Mouse (Mus musculus) CH12.LX (cell line): Measurements from ENCODE around the gene Dmkn. TPM values are rescaled to one million over a fixed set of nuclear protein-coding genes. Genes with fewer than 3 reads are reported as not detected.
A peak's percentile ranks its signal among the peaks of the same experiment; 100 is the strongest.

Experiments used
- DNase-seq: peaks from one replicate; pipeline ENCODE4 v3.0.0-alpha.2; 2013; ENCODE audit errors: extremely low read depth
- H3K27ac ChIP-seq: 2 replicates; pipeline ENCODE4 v1.5.1; 2012; ENCODE audit warnings: low read depth, mild to moderate bottlenecking, control low read depth, moderate library complexity; ENCODE audit not compliant: insufficient read depth
- H3K27me3 ChIP-seq: replicated peaks from 2 replicates; pipeline ENCODE3; 2012; ENCODE audit warnings: inconsistent platforms
- H3K36me3 ChIP-seq, 2 experiments: replicated peaks in 1 of 2; 2 replicates each; pipeline versions ENCODE3 to v1.6.1; 2012; ENCODE audit warnings: inconsistent platforms in 1 of 2, low read length in 1 of 2, mild to moderate bottlenecking in 1 of 2, mixed read lengths in 1 of 2, moderate library complexity in 1 of 2; ENCODE audit not compliant: control insufficient read depth in 1 of 2, insufficient read depth in 1 of 2
- H3K4me1 ChIP-seq, 2 experiments: 2 replicates each; pipeline ENCODE4 v1.6.1; 2012; ENCODE audit warnings: inconsistent platforms in 1 of 2, moderate library complexity in 1 of 2; ENCODE audit not compliant: insufficient read depth in 2 of 2, control insufficient read depth in 1 of 2
- H3K4me2 ChIP-seq: 2 replicates; pipeline ENCODE4 v1.6.1; 2012; ENCODE audit warnings: low read depth, mild to moderate bottlenecking, control low read depth; ENCODE audit not compliant: poor library complexity, insufficient read depth, severe bottlenecking
- H3K4me3 ChIP-seq, 3 experiments: fragments of 150-350 bp in 1 of 3; sonication (generic) in 1 of 3; replicated peaks in 1 of 3; 2 replicates each; pipeline versions ENCODE3 to v1.5.1; 2011 to 2012; ENCODE audit warnings: low read depth in 2 of 3, low read length in 2 of 3, mild to moderate bottlenecking in 2 of 3, moderate library complexity in 2 of 3, control low read depth in 1 of 3, improper control_type of control experiment in 1 of 3, inconsistent platforms in 1 of 3, mixed read lengths in 1 of 3; ENCODE audit not compliant: poor library complexity in 1 of 3
- H3K79me2 ChIP-seq: replicated peaks from 2 replicates; pipeline ENCODE4 v1.6.1; 2012; ENCODE audit warnings: mild to moderate bottlenecking, moderate library complexity; ENCODE audit not compliant: control insufficient read depth, poor library complexity, insufficient read depth, severe bottlenecking; ENCODE audit errors: extremely low read depth
- H3K9ac ChIP-seq: 2 replicates; pipeline ENCODE4 v1.6.1; 2012; ENCODE audit warnings: low read depth, mild to moderate bottlenecking, control low read depth, moderate library complexity; ENCODE audit not compliant: insufficient read depth
- H3K9me3 ChIP-seq: replicated peaks from 2 replicates; pipeline ENCODE3; 2012; ENCODE audit warnings: low read length, inconsistent platforms, mixed read lengths
- BHLHE40 ChIP-seq: IDR thresholded peaks from 2 replicates; pipeline ENCODE4 v1.6.1; 2011; ENCODE audit warnings: mild to moderate bottlenecking, low read depth, low read length, improper control_type of control experiment
- CHD2 ChIP-seq: IDR thresholded peaks from 2 replicates; pipeline ENCODE4 v1.6.1; 2011; ENCODE audit warnings: low read length, improper control_type of control experiment
- ELF1 ChIP-seq: IDR thresholded peaks from 2 replicates; pipeline ENCODE4 v1.6.1; 2014; ENCODE audit warnings: low read depth, mild to moderate bottlenecking, inconsistent platforms, low read length, improper control_type of control experiment
- EP300 ChIP-seq: IDR thresholded peaks from 2 replicates; pipeline ENCODE4 v1.6.1; 2011; ENCODE audit warnings: low read length, improper control_type of control experiment
- ETS1 ChIP-seq: conservative IDR thresholded peaks from 2 replicates; pipeline ENCODE4 v1.6.1; 2012; ENCODE audit warnings: low read depth, mild to moderate bottlenecking, inconsistent platforms, low read length, improper control_type of control experiment, moderate library complexity
- GABPA ChIP-seq: IDR thresholded peaks from 2 replicates; pipeline ENCODE4 v1.6.1; 2012; ENCODE audit warnings: low read depth, low read length, improper control_type of control experiment, inconsistent platforms; ENCODE audit not compliant: insufficient replicate concordance
- IRF4 ChIP-seq: IDR thresholded peaks from 2 replicates; pipeline ENCODE4 v1.6.1; 2014; ENCODE audit warnings: low read depth, mild to moderate bottlenecking, inconsistent platforms, low read length, improper control_type of control experiment
- JUN ChIP-seq: IDR thresholded peaks from 2 replicates; pipeline ENCODE4 v1.6.1; 2011; ENCODE audit warnings: low read depth, mild to moderate bottlenecking, low read length, improper control_type of control experiment, moderate library complexity; ENCODE audit not compliant: insufficient read depth
- JUND ChIP-seq: conservative IDR thresholded peaks from 2 replicates; pipeline ENCODE4 v1.6.1; 2011; ENCODE audit warnings: low read depth, low read length, improper control_type of control experiment
- MAX ChIP-seq: IDR thresholded peaks from 2 replicates; pipeline ENCODE4 v1.6.1; 2011; ENCODE audit warnings: low read length, improper control_type of control experiment
- MAZ ChIP-seq: IDR thresholded peaks from 2 replicates; pipeline ENCODE4 v1.6.1; 2012; ENCODE audit warnings: low read depth, mild to moderate bottlenecking, inconsistent platforms, low read length, improper control_type of control experiment, moderate library complexity
- MEF2A ChIP-seq: IDR thresholded peaks from 2 replicates; pipeline ENCODE4 v1.6.1; 2014; ENCODE audit warnings: low read depth, mild to moderate bottlenecking, inconsistent platforms, low read length, improper control_type of control experiment, borderline replicate concordance
- MYC ChIP-seq: IDR thresholded peaks from 2 replicates; pipeline ENCODE4 v1.6.1; 2011; ENCODE audit warnings: low read depth, mild to moderate bottlenecking, improper control_type of control experiment, low read length
- SIN3A ChIP-seq: IDR thresholded peaks from 2 replicates; pipeline ENCODE4 v1.6.1; 2012; ENCODE audit warnings: low read length, improper control_type of control experiment, inconsistent platforms
- SMC3 ChIP-seq: IDR thresholded peaks from 2 replicates; pipeline ENCODE4 v1.6.1; 2011; ENCODE audit warnings: low read depth, low read length, improper control_type of control experiment
- dilution Hi-C: fragments of 300-500 bp; cut with MboI; formaldehyde crosslinking; loops from 2 replicates; pipeline ENCODE4 v1.14.3; 2020; ENCODE audit warnings: low sequenced_read_pairs; ENCODE audit not compliant: extremely low pct_unique_long_range_greater_than_20kb, extremely low pct_ligation_motif_present
- in situ Hi-C: fragments of 300-500 bp; cut with MboI; formaldehyde crosslinking; loops from 3 replicates; pipeline ENCODE4 v1.14.3; 2019; ENCODE audit warnings: low sequenced_read_pairs, low pct_ligation_motif_present, low pct_unique_long_range_greater_than_20kb, mixed read lengths
- polyA plus RNA-seq: library from polyadenylated mRNA; unstranded; fragments of >175 nt; gene quantifications from 2 replicates; pipeline ENCODE4 v1.2.1, GENCODE M21; 2012; ENCODE audit warnings: low read depth; ENCODE audit not compliant: insufficient read length
- total RNA-seq, 2 experiments: library from RNA; depleted of rRNA; stranded (reverse); fragments of 300-350 nt in 1 of 2; fragments of >200 nt in 1 of 2; gene quantifications; 2 replicates each; pipeline ENCODE4 v1.2.3; 2012 to 2014

Gene Dmkn
- total and polyA plus RNA-seq, 3 experiments = not detected

DNA sequence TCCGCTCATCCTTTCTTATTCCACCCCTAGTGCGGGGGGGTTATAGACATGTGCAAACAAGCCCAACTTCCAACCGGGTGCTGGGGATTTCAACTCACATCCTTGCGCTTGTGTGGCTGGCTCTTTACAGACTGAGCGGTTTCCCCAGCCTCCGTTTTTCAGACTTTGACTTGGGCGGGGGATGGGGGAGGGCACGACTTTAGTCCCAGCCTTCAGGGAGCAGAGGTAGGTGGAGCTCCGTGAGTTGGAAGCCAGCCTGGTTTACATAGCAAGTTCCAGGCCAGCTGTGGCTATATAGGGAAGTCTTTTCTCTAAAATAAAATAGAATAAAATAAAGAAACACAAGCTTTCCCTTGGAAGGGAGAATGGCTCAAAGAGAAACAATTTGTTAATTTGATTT, 28.4 kb downstream of the Dmkn start:
- Histone ChIP-seq H3K9ac (no peak overlapping the region), H3K4me2 (no peak overlapping the region), H3K79me2 (no peaks in the 10 kb centered on the region), H3K27ac (no peak overlapping the region), H3K27me3 (no peaks in the 10 kb centered on the region), H3K36me3 (no peaks in the 10 kb centered on the region), H3K4me3 (no peak overlapping the region), H3K9me3 (no peaks in the 10 kb centered on the region), H3K4me1 (peaks cover 0 to 17% of the 10 kb centered on the region in 2 experiments; a peak in 3 of 4 replicates)
- in situ Hi-C loops (no loop called here), dilution Hi-C loops (no loop called here)
- no peak for TF ChIP-seq MAZ
- 0 out of 2 replicates have a peak, but pooled peaks have one; percentile 20 for TF ChIP-seq CHD2
- no peak for DNase-seq

DNA sequence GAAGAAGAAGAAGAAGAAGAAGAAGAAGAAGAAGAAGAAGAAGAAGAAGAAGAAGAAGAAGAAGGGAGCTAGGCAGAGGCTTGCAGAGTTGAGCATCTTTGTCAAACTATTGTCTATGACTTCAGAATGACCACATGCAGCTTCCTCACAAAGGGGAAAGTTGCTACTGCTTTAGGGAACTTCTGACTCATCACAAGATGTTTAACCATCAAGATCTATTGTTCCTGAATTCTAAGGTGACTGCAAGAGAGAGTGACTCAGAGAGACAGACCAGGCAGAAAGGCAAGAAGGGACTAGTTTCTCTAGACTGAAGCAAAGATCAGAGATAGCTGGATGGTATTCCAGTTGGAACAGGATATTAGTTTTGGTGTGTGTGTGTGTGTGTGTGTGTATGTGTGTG, 31.4 kb downstream of the Dmkn start:
- peak; percentile 83 for DNase-seq
- peaks cover 0 to 17% of the 10 kb centered on the region in 2 experiments; a peak in 3 of 4 replicates for H3K4me1 ChIP-seq
- H3K9me3 ChIP-seq = peaks cover 6% of the 10 kb centered on the region
- H3K4me2 ChIP-seq = no peak overlapping the region
- dilution Hi-C loops (no loop called here), in situ Hi-C loops (no loop called here)
- no peak overlapping the region for H3K27ac ChIP-seq
- TF ChIP-seq ETS1 (peak; percentile 89), ELF1 (peak; percentile 34; the same call in 1 of the 2 replicates), EP300 (peak; percentile 80), MEF2A (peak; percentile 38; the same call in 1 of the 2 replicates), SMC3 (no peak), SIN3A (no peak), IRF4 (peak; percentile 55; the same call in 1 of the 2 replicates), BHLHE40 (peak; percentile 26; the same call in 1 of the 2 replicates), JUND (peak; percentile 90), MYC (peak; percentile 42; the same call in 1 of the 2 replicates), JUN (peak; percentile 79), GABPA (no peak), MAX (0 out of 2 replicates have a peak, but pooled peaks have one; percentile 31)
- no peaks in the 10 kb centered on the region for H3K27me3 ChIP-seq
- no peaks in the 10 kb centered on the region for H3K36me3 ChIP-seq
- H3K79me2 ChIP-seq = no peaks in the 10 kb centered on the region
- no peak overlapping the region for H3K4me3 ChIP-seq
- no peak overlapping the region for H3K9ac ChIP-seq
